Mouse (Mus musculus): ENCODE results near the gene Kif20b. TPM values are rescaled to one million over a fixed set of nuclear protein-coding genes. Genes with fewer than 3 reads are reported as not detected.
A peak's percentile ranks its signal among the peaks of the same experiment; 100 is the strongest.

Kif20b gene
- 1 to 10 TPM; 2.0 to 3.5 (median 2.6) TPM for total RNA-seq (2022)

GRCm38 (mm10) chr19:34921652-34922602 is at the start of gene Kif20b:
Gene Kif20b (plus strand): TSS chr19:34922361.
- DNase-seq, result peak; percentile 85

- no peak for DNase-seq
Measured at GRCm38 (mm10) chr19:34876676-34877075, 45.5 kb upstream of the Kif20b start.

- DNase-seq, result peak; percentile 93
Measured at GRCm38 (mm10) chr19:34877898-34878602, 44.1 kb upstream of the Kif20b start.

- DNase-seq, result peak; percentile 70
Measured at GRCm38 (mm10) chr19:34878603-34879541, 43.3 kb upstream of the Kif20b start, which contains the start of gene Pank1. Gene Pank1 (minus strand): TSS chr19:34879455.

- DNase-seq, result no peak
Measured at GRCm38 (mm10) chr19:34879624-34880023, 42.5 kb upstream of the Kif20b start.

GRCm38 (mm10) chr19:34881160-34881559 is 41.0 kb upstream of the Kif20b start:
- DNase-seq, result no peak

GRCm38 (mm10) chr19:34882443-34882842 is 39.7 kb upstream of the Kif20b start:
- DNase-seq, result no peak

- DNase-seq, result no peak
Measured at GRCm38 (mm10) chr19:34883526-34884224, 38.5 kb upstream of the Kif20b start.

- no peak for DNase-seq
Measured at GRCm38 (mm10) chr19:34886324-34886723, 35.8 kb upstream of the Kif20b start.

- no peak for DNase-seq
Measured at GRCm38 (mm10) chr19:34890981-34891380, 31.2 kb upstream of the Kif20b start.

GRCm38 (mm10) chr19:34891590-34891989 is 30.6 kb upstream of the Kif20b start:
- no peak for DNase-seq

- DNase-seq, result no peak
Measured at GRCm38 (mm10) chr19:34895082-34895481, 27.1 kb upstream of the Kif20b start.

GRCm38 (mm10) chr19:34897082-34897965 is 24.8 kb upstream of the Kif20b start:
- no peak for DNase-seq

GRCm38 (mm10) chr19:34898941-34899340 is 23.2 kb upstream of the Kif20b start:
- DNase-seq, result peak; percentile 77

- DNase-seq, result no peak
Measured at GRCm38 (mm10) chr19:34901266-34901665, 20.9 kb upstream of the Kif20b start.

- DNase-seq, result no peak
Measured at GRCm38 (mm10) chr19:34901735-34902134, 20.4 kb upstream of the Kif20b start.

GRCm38 (mm10) chr19:34904032-34904431 is 18.1 kb upstream of the Kif20b start:
- no peak for DNase-seq

GRCm38 (mm10) chr19:34905424-34905823 is 16.7 kb upstream of the Kif20b start:
- no peak for DNase-seq

GRCm38 (mm10) chr19:34906772-34907171 is 15.4 kb upstream of the Kif20b start:
- DNase-seq, result no peak

GRCm38 (mm10) chr19:34912366-34912765 is 9.8 kb upstream of the Kif20b start:
- DNase-seq, result no peak
